Mouse (Mus musculus): Measurements from ENCODE around the gene Cdc42ep4.

DNA sequence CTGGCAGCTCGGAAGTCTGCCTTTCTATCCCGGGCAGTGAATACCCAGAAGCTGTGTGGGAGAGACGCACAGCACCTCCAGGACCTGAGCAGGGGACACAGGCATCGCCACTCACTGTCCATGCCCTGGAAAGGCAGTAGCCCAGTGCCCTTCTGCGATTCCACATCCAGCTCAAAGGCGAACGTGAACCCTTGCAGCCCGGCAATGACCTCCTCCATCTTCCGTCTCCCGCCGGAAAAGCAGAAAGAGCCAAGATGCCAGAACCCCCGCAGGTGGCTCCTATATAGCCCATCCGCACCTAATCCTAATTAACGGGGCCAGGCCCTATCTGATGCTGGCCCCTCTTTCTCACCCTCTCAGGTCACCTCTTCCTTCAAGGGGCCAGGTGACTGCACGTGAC, 42.4 kb downstream of the Cdc42ep4 start:
- TF ChIP-seq CTCF (IDR thresholded peaks at IDR 0.05; ENCODE audit: low read depth) (no peak), EP300 (IDR thresholded peaks at IDR 0.05; ENCODE audit: low read depth) (no peak)

All from heart, postnatal 0 days (tissue).